Mouse (Mus musculus) intestine, embryonic 15.5 days (tissue): ENCODE measurements at regions not wholly inside any gene's neighbourhood (a gene's known extent, or its start where the extent isn't known, plus 50 kb on each side); places are given as distances from the start of the nearest gene placed in this dataset.
"Not testable (repeated sequence)": the region's sequence is repeated elsewhere in the genome, so short reads cannot be mapped to it uniquely, and the experiment has no call there.

Experiments used
- ATAC-seq: fragments of 200-750 bp; cut with Nextera tagmentation; 2 replicates; pipeline ENCODE4 v1.8.0; 2017; ENCODE audit warnings: moderate TSS enrichment, moderate library complexity
- H3K27ac ChIP-seq: fragments of 300-500 bp; sonication (generic); 2 replicates; pipeline ENCODE4 v1.5.1; 2015; ENCODE audit warnings: mild to moderate bottlenecking, inconsistent platforms
- H3K27me3 ChIP-seq: fragments of 300-500 bp; sonication (generic); replicated peaks from 2 replicates; pipeline ENCODE4 v1.6.1; 2015; ENCODE audit warnings: inconsistent platforms
- H3K36me3 ChIP-seq: fragments of 300-500 bp; sonication (generic); 2 replicates; pipeline ENCODE4 v1.6.1; 2015; ENCODE audit warnings: inconsistent platforms
- H3K4me1 ChIP-seq: fragments of 300-500 bp; sonication (generic); replicated peaks from 2 replicates; pipeline ENCODE4 v1.6.1; 2015; ENCODE audit warnings: inconsistent platforms
- H3K4me2 ChIP-seq: fragments of 300-500 bp; sonication (generic); replicated peaks from 2 replicates; pipeline ENCODE4 v1.6.1; 2015; ENCODE audit warnings: mild to moderate bottlenecking, inconsistent platforms
- H3K4me3 ChIP-seq: fragments of 300-500 bp; sonication (generic); replicated peaks from 2 replicates; pipeline ENCODE4 v1.5.1; 2015; ENCODE audit warnings: inconsistent platforms
- H3K9ac ChIP-seq: fragments of 300-500 bp; sonication (generic); 2 replicates; pipeline ENCODE4 v1.6.1; 2015; ENCODE audit warnings: inconsistent platforms
- H3K9me3 ChIP-seq: fragments of 300-500 bp; sonication (generic); 2 replicates; pipeline ENCODE4 v1.6.1; 2016; ENCODE audit warnings: inconsistent platforms
- WGBS: fragments of 180-500 bp; shearing (Covaris S2); methylation state at CpG from one replicate; pipeline ENCODE4 v1.1.7; 2015; 5-methylcytosine and 5-hydroxymethylcytosine counted together

GRCm38 (mm10) chr1:147930643-147931042 lies 1436.1 kb downstream of the Brinp3 start:
- H3K9me3 ChIP-seq, H3K27me3 ChIP-seq: not testable (repeated sequence)
- ATAC-seq: peak; percentile 86

GRCm38 (mm10) chr1:147931177-147931576 lies 1436.6 kb downstream of the Brinp3 start:
- 20% methylated on average over 2 of the region's 2 CpGs for WGBS

More at GRCm38 (mm10) chr1:147930643-147931042, 1436.1 kb downstream of the Brinp3 start:
- not testable (repeated sequence) for H3K9ac ChIP-seq, H3K4me2 ChIP-seq, H3K36me3 ChIP-seq, H3K27ac ChIP-seq, H3K4me3 ChIP-seq, H3K4me1 ChIP-seq
- WGBS: 59% methylated on average over 3 of the region's 3 CpGs

GRCm38 (mm10) chr1:147935867-147936266 lies 1441.3 kb downstream of the Brinp3 start:
- H3K4me1 ChIP-seq: no peaks in the 10 kb centered on the region
- no peak overlapping the region for H3K4me3 ChIP-seq
- peak; percentile 86 for ATAC-seq
- no peak overlapping the region for H3K9ac ChIP-seq
- no peak overlapping the region for H3K4me2 ChIP-seq
- H3K27ac ChIP-seq: no peak overlapping the region
- no peaks in the 10 kb centered on the region for H3K27me3 ChIP-seq
- H3K9me3 ChIP-seq: no peaks in the 10 kb centered on the region
- H3K36me3 ChIP-seq: no peaks in the 10 kb centered on the region

More at GRCm38 (mm10) chr1:147931177-147931576, 1436.6 kb downstream of the Brinp3 start:
- Histone ChIP-seq H3K27ac (no peak overlapping the region), H3K4me2 (no peak overlapping the region), H3K36me3 (no peaks in the 10 kb centered on the region), H3K4me3 (no peak overlapping the region), H3K9ac (no peak overlapping the region), H3K9me3 (no peaks in the 10 kb centered on the region), H3K27me3 (no peaks in the 10 kb centered on the region), H3K4me1 (no peaks in the 10 kb centered on the region)
- ATAC-seq: peak; percentile 83
